Mouse (Mus musculus): ENCODE data around the gene Nexn.

GRCm38 (mm10) chr3:152290175-152290798, 24.1 kb upstream of the Nexn start:
- TF ChIP-seq ZC3H11A (IDR thresholded peaks at IDR 0.05; ENCODE audit: borderline replicate concordance, low read depth, low read length), result no peak
- no peak for TF ChIP-seq ZNF384 (IDR thresholded peaks at IDR 0.05; ENCODE audit: low read depth, low read length)
- no peak for TF ChIP-seq CHD2 (IDR thresholded peaks at IDR 0.05; ENCODE audit: low read depth, low read length)

All from ES-E14 (cell line).